18 mouse cellular contexts compared by ENCODE assay signal in genomic region chr14:122675661-122676060, GRCm38 (mm10).
DNase-seq lines count a peak whose midpoint lies in the region; ATAC-seq and TF ChIP-seq lines count a peak whose summit lies in the region.
"Had no signal": no experiment of that assay in that cellular context is flagged by ENCODE, and none has a peak within 500 bp of the region (broad histone marks: within the 10 kb centered on the region; RNA-seq: fewer than 3 reads in every experiment).

No protein-coding gene starts in this region.

- TF ChIP-seq CTCF in CH12.LX (conservative IDR thresholded peaks at IDR 0.05 in 1 of 2, IDR thresholded peaks at IDR 0.05 in 1 of 2; ENCODE audit: low read depth in 2 of 2, low read length in 2 of 2), result no peak
- TF ChIP-seq CTCF in hindbrain, postnatal 0 days (IDR thresholded peaks at IDR 0.05; ENCODE audit: low read depth), result no peak

- no peaks in the 10 kb centered on the region for H3K36me3 ChIP-seq in heart, embryonic 10.5 days
- H3K36me3 ChIP-seq in CH12.LX (replicated peaks in 1 of 2; ENCODE audit: control insufficient read depth in 1 of 2, insufficient read depth in 1 of 2, low read length in 1 of 2), result peaks cover 0 to 4% of the 10 kb centered on the region in 2 experiments
- no peaks in the 10 kb centered on the region for H3K36me3 ChIP-seq in hindbrain, postnatal 0 days (ENCODE audit: insufficient read depth, low read length)

- dilution Hi-C loops in CH12.LX (cut with MboI; ENCODE audit: extremely low pct_ligation_motif_present, extremely low pct_unique_long_range_greater_than_20kb, low sequenced_read_pairs), result no loop called here

- H3K4me2 ChIP-seq in CH12.LX (ENCODE audit: insufficient read depth, low read depth, poor library complexity, severe bottlenecking), result no peak overlapping the region
- no peak overlapping the region for H3K4me2 ChIP-seq in hindbrain, postnatal 0 days (ENCODE audit: low read depth, low read length)

- TF ChIP-seq EP300 in CH12.LX (IDR thresholded peaks at IDR 0.05; ENCODE audit: low read length), result peak; percentile 37

- H3K27me3 ChIP-seq in heart, embryonic 10.5 days (ENCODE audit: insufficient read depth, poor library complexity, severe bottlenecking), result no peaks in the 10 kb centered on the region
- no peaks in the 10 kb centered on the region for H3K27me3 ChIP-seq in CH12.LX (replicated peaks)
- no peaks in the 10 kb centered on the region for H3K27me3 ChIP-seq in hindbrain, postnatal 0 days (ENCODE audit: insufficient read depth, low read length)
- H3K27me3 ChIP-seq: Patski had no signal

- no peaks in the 10 kb centered on the region for H3K79me2 ChIP-seq in CH12.LX (replicated peaks; ENCODE audit: control insufficient read depth, extremely low read depth, insufficient read depth, poor library complexity, severe bottlenecking)

- in situ Hi-C loops in CH12.LX (cut with MboI; ENCODE audit: low pct_ligation_motif_present, low pct_unique_long_range_greater_than_20kb, low sequenced_read_pairs), result no loop called here

- no peak overlapping the region for H3K9ac ChIP-seq in CH12.LX (ENCODE audit: insufficient read depth, low read depth)
- no peak overlapping the region for H3K9ac ChIP-seq in hindbrain, postnatal 0 days (replicated peaks; ENCODE audit: low read length)

- TF ChIP-seq POLR2A in CH12.LX (IDR thresholded peaks at IDR 0.05; ENCODE audit: low read depth, low read length), result no peak

- H3K4me3 ChIP-seq in heart, embryonic 10.5 days, result no peak overlapping the region
- H3K4me3 ChIP-seq in CH12.LX (replicated peaks in 1 of 3; ENCODE audit: low read depth in 2 of 3, low read length in 2 of 3, poor library complexity in 1 of 3), result no peak overlapping the region
- no peak overlapping the region for H3K4me3 ChIP-seq in hindbrain, postnatal 0 days (ENCODE audit: low read length)

- no peak for TF ChIP-seq RAD21 in CH12.LX (IDR thresholded peaks at IDR 0.05; ENCODE audit: low read depth, low read length)

- H3K4me1 ChIP-seq in heart, embryonic 10.5 days, result no peaks in the 10 kb centered on the region
- H3K4me1 ChIP-seq in CH12.LX (ENCODE audit: control insufficient read depth in 1 of 2, insufficient read depth in 2 of 2), result peaks cover 4 to 13% of the 10 kb centered on the region in 2 experiments
- no peaks in the 10 kb centered on the region for H3K4me1 ChIP-seq in hindbrain, postnatal 0 days (ENCODE audit: insufficient read depth, low read length)

- ATAC-seq in hindbrain, postnatal 0 days, result no peak
- ATAC-seq: activated CD4-positive, CD25-positive, alpha-beta regulatory T cell, adult 4 months; CD4-positive, CD25-positive, alpha-beta regulatory T cell, adult 4 months; Patski had no signal

- H3K27ac ChIP-seq in heart, embryonic 10.5 days, result no peak overlapping the region
- H3K27ac ChIP-seq in CH12.LX (ENCODE audit: insufficient read depth, low read depth), result no peak overlapping the region
- no peak overlapping the region for H3K27ac ChIP-seq in hindbrain, postnatal 0 days

- 87% methylated on average over 3 of the region's 3 CpGs for WGBS in heart, embryonic 10.5 days
- 84% methylated on average over 3 of the region's 3 CpGs for WGBS in hindbrain, postnatal 0 days

- DNase-seq in heart, adult 11 months, result peak; percentile 58
- no peak for DNase-seq in heart, embryonic 10.5 days (ENCODE audit: low spot score)
- peak; percentile 38 for DNase-seq in CH12.LX (ENCODE audit: extremely low read depth)
- DNase-seq in hindbrain, postnatal 0 days (ENCODE audit: low spot score), result no peak
- DNase-seq: adrenal gland, adult 2 months; adrenal gland, adult 8-10 months; adrenal gland, postnatal 10 days; adrenal gland, postnatal 14 days; adrenal gland, postnatal 25 days; B cell, adult 2 months; cerebellum, adult 11 months; cerebellum, adult 11-12 months; cerebellum, adult 18-20 months; cerebellum, adult 2 months had no signal

- no peaks in the 10 kb centered on the region for H3K9me3 ChIP-seq in heart, embryonic 10.5 days
- no peaks in the 10 kb centered on the region for H3K9me3 ChIP-seq in CH12.LX (replicated peaks; ENCODE audit: low read length)
- H3K9me3 ChIP-seq in hindbrain, postnatal 0 days (ENCODE audit: low read length), result no peaks in the 10 kb centered on the region
- H3K9me3 ChIP-seq: G1E had no signal

TF ChIP-seq in CH12.LX, 34 proteins besides CTCF, POLR2A, EP300 and RAD21:
- TF ChIP-seq ZMIZ1 (IDR thresholded peaks at IDR 0.05; ENCODE audit: low read depth, low read length) (no peak), E2F4 (IDR thresholded peaks at IDR 0.05; ENCODE audit: insufficient replicate concordance, low read depth, low read length) (no peak), NRF1 (IDR thresholded peaks at IDR 0.05; ENCODE audit: low read depth, low read length) (no peak), IRF4 (IDR thresholded peaks at IDR 0.05; ENCODE audit: low read depth, low read length) (peak; percentile 84), ELF1 (IDR thresholded peaks at IDR 0.05; ENCODE audit: low read depth, low read length) (no peak), MXI1 (IDR thresholded peaks at IDR 0.05; ENCODE audit: low read depth, low read length) (no peak), UBTF (IDR thresholded peaks at IDR 0.05; ENCODE audit: low read depth, low read length) (no peak), MEF2A (IDR thresholded peaks at IDR 0.05; ENCODE audit: borderline replicate concordance, low read depth, low read length) (peak; percentile 28; the same call in 1 of the 2 replicates), ZC3H11A (IDR thresholded peaks at IDR 0.05; ENCODE audit: low read depth, low read length) (no peak), BHLHE40 (IDR thresholded peaks at IDR 0.05; ENCODE audit: low read depth, low read length) (no peak), ZKSCAN1 (IDR thresholded peaks at IDR 0.05; ENCODE audit: borderline replicate concordance, low read depth, low read length) (no peak), KAT2A (IDR thresholded peaks at IDR 0.05; ENCODE audit: insufficient replicate concordance, low read length) (no peak), GABPA (IDR thresholded peaks at IDR 0.05; ENCODE audit: insufficient replicate concordance, low read depth, low read length) (no peak), ZNF384 (IDR thresholded peaks at IDR 0.05; ENCODE audit: low read depth, low read length) (0 out of 2 replicates have a peak, but pooled peaks have one; percentile 25), MAFK (IDR thresholded peaks at IDR 0.05; ENCODE audit: insufficient replicate concordance, low read length) (no peak; the same call in 1 of the 2 replicates), POLR2AphosphoS2 (IDR thresholded peaks at IDR 0.05; ENCODE audit: low read depth, low read length) (no peak), HCFC1 (IDR thresholded peaks at IDR 0.05; ENCODE audit: low read depth, low read length) (no peak), MYC (IDR thresholded peaks at IDR 0.05; ENCODE audit: low read depth, low read length) (no peak), USF2 (conservative IDR thresholded peaks at IDR 0.05; ENCODE audit: low read depth, low read length) (no peak), JUN (IDR thresholded peaks at IDR 0.05; ENCODE audit: insufficient read depth, low read depth, low read length) (peak; percentile 32; the same call in 1 of the 2 replicates), MAX (IDR thresholded peaks at IDR 0.05; ENCODE audit: low read length) (no peak), SIN3A (IDR thresholded peaks at IDR 0.05; ENCODE audit: low read length) (no peak), CHD2 (IDR thresholded peaks at IDR 0.05; ENCODE audit: low read length) (no peak), SMC3 (IDR thresholded peaks at IDR 0.05; ENCODE audit: low read depth, low read length) (no peak), JUND (conservative IDR thresholded peaks at IDR 0.05; ENCODE audit: low read depth, low read length) (peak; percentile 63; the same call in 1 of the 2 replicates), NELFE (IDR thresholded peaks at IDR 0.05; ENCODE audit: low read depth, low read length) (no peak), ETS1 (conservative IDR thresholded peaks at IDR 0.05; ENCODE audit: low read depth, low read length) (peak; percentile 15; the same call in 1 of the 2 replicates), RCOR1 (conservative IDR thresholded peaks at IDR 0.05; ENCODE audit: low read depth, low read length) (no peak), TBP (conservative IDR thresholded peaks at IDR 0.05; ENCODE audit: low read depth, low read length) (no peak), USF1 (IDR thresholded peaks at IDR 0.05; ENCODE audit: low read depth, low read length) (no peak), MAZ (IDR thresholded peaks at IDR 0.05; ENCODE audit: low read depth, low read length) (no peak), PAX5 (IDR thresholded peaks at IDR 0.05; ENCODE audit: low read length) (no peak), CHD1 (IDR thresholded peaks at IDR 0.05; ENCODE audit: low read depth, low read length) (no peak), TCF12 (IDR thresholded peaks at IDR 0.05; ENCODE audit: low read depth, low read length) (no peak)

Comparison
In these comparisons a context has a peak if more than half of its experiments do, and no peak if none do; other contexts are left out.
1. DNase-seq: peak in heart, adult 11 months (single experiment) and CH12.LX (single experiment); none in heart, embryonic 10.5 days (single experiment) and hindbrain, postnatal 0 days (single experiment).